ENCODE assay signal across 8 mouse cellular contexts in the genomic region with DNA sequence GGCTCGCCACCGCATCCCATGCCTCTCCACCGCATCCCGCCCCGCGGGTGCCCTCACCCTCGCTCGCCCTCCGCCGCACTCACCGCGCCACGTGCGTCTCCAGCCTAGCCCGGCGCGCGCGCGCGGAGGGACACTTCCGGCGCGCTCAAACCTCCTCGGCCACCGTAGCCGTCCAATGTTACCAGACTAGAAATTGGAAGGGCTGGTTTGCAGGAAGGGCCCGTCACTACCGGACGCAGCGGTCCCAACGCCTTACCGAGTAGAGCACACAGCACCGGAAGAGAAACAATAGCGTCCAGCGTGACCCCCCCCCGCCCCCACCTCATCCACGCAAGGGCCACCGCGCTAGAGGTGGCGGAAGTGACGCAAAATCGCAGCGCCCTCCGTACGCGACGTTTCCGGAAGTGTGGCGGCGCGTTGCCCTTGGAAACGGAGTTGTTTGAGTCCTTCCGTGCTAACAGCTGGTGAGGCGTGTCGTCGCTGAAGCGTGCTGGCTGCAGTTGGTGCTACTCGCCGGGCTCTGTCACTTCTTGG. TPM values are rescaled to one million over a fixed set of nuclear protein-coding genes. Genes with fewer than 3 reads are reported as not detected.
DNase-seq lines count a peak whose midpoint lies in the region; ATAC-seq and TF ChIP-seq lines count a peak whose summit lies in the region.

A gene (minus strand): TSS at position 362 of the 534 bp plus-strand sequence.

- CTCF ChIA-PET in Patski (lab: Charles Lee), result no interaction called here

- under 1% methylated on average over 60 of the region's 60 CpGs for WGBS in hindbrain, embryonic 13.5 days

- POLR2A ChIA-PET in Patski (lab: Charles Lee), result interaction anchor here (0.6 to 0.7 kb wide), 2 partner anchors 126 to 768 kb away, joined by 3 to 4 read pairs; no protein-coding TSS in a partner anchor

- ATAC-seq in Patski, result peak; percentile 86
- ATAC-seq in hindbrain, embryonic 13.5 days (ENCODE audit: low FRiP score), result peak; percentile 97

- in situ Hi-C loops in Patski (cut with MboI; ENCODE audit: low pct_unique_long_range_greater_than_20kb), result no loop called here

- TF ChIP-seq CTCF in Patski (IDR thresholded peaks at IDR 0.05), result no peak

- H3K4me2 ChIP-seq in hindbrain, embryonic 13.5 days, result peak within 1 kb of the TSS; percentile 70

- peaks cover 13% of the 10 kb centered on the region for H3K36me3 ChIP-seq in hindbrain, embryonic 13.5 days

- H3K9me3 ChIP-seq in hindbrain, embryonic 13.5 days, result no peaks in the 10 kb centered on the region

- DNase-seq in Patski (ENCODE audit: low read depth, low spot score), result peak; percentile 96
- peak; percentile 96 for DNase-seq in cerebellum, postnatal 14 days
- peak; percentile 92 to 93 for DNase-seq in frontal cortex, postnatal 14 days (ENCODE audit: low spot score in 2 of 2)
- peak; percentile 91 to 92 for DNase-seq in layer of hippocampus, postnatal 25 days (ENCODE audit: extremely low spot score in 1 of 2, low spot score in 1 of 2)
- DNase-seq in lung, postnatal 25 days (ENCODE audit: low spot score), result peak; percentile 96
- peak; percentile 99 for DNase-seq in retina, embryonic 14.5 days (ENCODE audit: low spot score)
- DNase-seq in thymus, postnatal 4 days, result peak; percentile 96

- H3K9ac ChIP-seq in hindbrain, embryonic 13.5 days, result peak within 1 kb of the TSS; percentile 83

- peaks cover 19% of the 10 kb centered on the region for H3K4me1 ChIP-seq in hindbrain, embryonic 13.5 days (replicated peaks)

- peak within 1 kb of the TSS; percentile 93 for H3K4me3 ChIP-seq in hindbrain, embryonic 13.5 days

- H3K27ac ChIP-seq in hindbrain, embryonic 13.5 days, result peak within 1 kb of the TSS; percentile 93

- H3K27me3 ChIP-seq in Patski, result no peaks in the 10 kb centered on the region
- H3K27me3 ChIP-seq in hindbrain, embryonic 13.5 days, result 0 out of 2 replicates have a peak, but pooled peaks cover 2% of the 10 kb centered on the region

RNA-seq across cellular contexts. Expression of the gene that starts here (rescaled TPM):
- 96.2 TPM for polyA plus RNA-seq in Patski (2021)
- 44.6 and 46.4 TPM in 2 replicates for polyA plus RNA-seq in hindbrain, embryonic 13.5 days (2015; fragmentation: Nextera tagmentation; extraction: Ambion mirVana)
- 10 to 100 TPM; 43.3 to 49.6 TPM for total RNA-seq in layer of hippocampus, postnatal 25 days (2021)

Comparison
In these comparisons a context has a peak if more than half of its experiments do, and no peak if none do; other contexts are left out.
1. Peak in every context shown above with its lines: DNase-seq, ATAC-seq, H3K4me3 ChIP-seq and H3K27ac ChIP-seq.